Mouse (Mus musculus): ENCODE data around the gene Speer4d. TPM values are rescaled to one million over a fixed set of nuclear protein-coding genes. Genes with fewer than 3 reads are reported as not detected.
A peak's percentile ranks its signal among the peaks of the same experiment; 100 is the strongest.
"Not testable (repeated sequence)": the region's sequence is repeated elsewhere in the genome, so short reads cannot be mapped to it uniquely, and the experiment has no call there.

Speer4d gene
- polyA plus RNA-seq (2012; rRNA removed) (not detected in 2 replicates), polyA plus RNA-seq (2014; fragmentation: Nextera tagmentation; extraction: Ambion mirVana) (not detected in 2 replicates)

- H3K36me3 ChIP-seq (replicated peaks; ENCODE audit: control insufficient read depth, insufficient read depth, low read depth); H3K4me1 ChIP-seq (replicated peaks; ENCODE audit: control insufficient read depth in 2 of 2, insufficient read depth in 2 of 2, low read length in 1 of 2); H3K9ac ChIP-seq (replicated peaks); H3K27me3 ChIP-seq (ENCODE audit: control insufficient read depth, insufficient read depth, low read length); H3K27ac ChIP-seq; H3K9me3 ChIP-seq (ENCODE audit: control insufficient read depth, low read length); H3K4me3 ChIP-seq (ENCODE audit: insufficient read depth in 1 of 2, low read depth in 2 of 2, low read length in 2 of 2); ATAC-seq (ENCODE audit: insufficient read depth); DNase-seq (ENCODE audit: low read depth in 3 of 3, low spot score in 3 of 3); H3K4me2 ChIP-seq (ENCODE audit: low read depth): not testable (repeated sequence)
- 23% methylated on average over 1 of the region's 1 CpGs for WGBS (ENCODE audit: insufficient replicate concordance)
These were observed at the start of gene Speer4d for GRCm38 (mm10) chr5:15618764-15619163. Speer4d (plus strand) TSS chr5:15619064.

- H3K4me3 ChIP-seq (ENCODE audit: insufficient read depth in 1 of 2, low read depth in 2 of 2, low read length in 2 of 2); H3K9me3 ChIP-seq (ENCODE audit: control insufficient read depth, low read length); H3K9ac ChIP-seq (replicated peaks); H3K27ac ChIP-seq; ATAC-seq (ENCODE audit: insufficient read depth); H3K36me3 ChIP-seq (replicated peaks; ENCODE audit: control insufficient read depth, insufficient read depth, low read depth); H3K27me3 ChIP-seq (ENCODE audit: control insufficient read depth, insufficient read depth, low read length); H3K4me2 ChIP-seq (ENCODE audit: low read depth); H3K4me1 ChIP-seq (replicated peaks; ENCODE audit: control insufficient read depth in 2 of 2, insufficient read depth in 2 of 2, low read length in 1 of 2); DNase-seq (ENCODE audit: low read depth in 3 of 3, low spot score in 3 of 3): not testable (repeated sequence)
These were observed 45.1 kb upstream of the Speer4d start for GRCm38 (mm10) chr5:15573735-15574134.

GRCm38 (mm10) chr5:15577033-15577432 lies 41.8 kb upstream of the Speer4d start, which contains the start of gene Gm21083:
Gm21083 (plus strand) TSS chr5:15577333.
- WGBS (ENCODE audit: insufficient replicate concordance), result no CpG with 5 or more reads among the region's 1 CpGs
- H3K36me3 ChIP-seq (replicated peaks; ENCODE audit: control insufficient read depth, insufficient read depth, low read depth); H3K4me3 ChIP-seq (ENCODE audit: insufficient read depth in 1 of 2, low read depth in 2 of 2, low read length in 2 of 2); ATAC-seq (ENCODE audit: insufficient read depth); H3K27me3 ChIP-seq (ENCODE audit: control insufficient read depth, insufficient read depth, low read length); H3K9ac ChIP-seq (replicated peaks); H3K4me2 ChIP-seq (ENCODE audit: low read depth); DNase-seq (ENCODE audit: low read depth in 3 of 3, low spot score in 3 of 3); H3K27ac ChIP-seq; H3K9me3 ChIP-seq (ENCODE audit: control insufficient read depth, low read length); H3K4me1 ChIP-seq (replicated peaks; ENCODE audit: control insufficient read depth in 2 of 2, insufficient read depth in 2 of 2, low read length in 1 of 2): not testable (repeated sequence)

- not testable (repeated sequence) for DNase-seq (ENCODE audit: low read depth in 3 of 3, low spot score in 3 of 3); H3K9ac ChIP-seq (replicated peaks); ATAC-seq (ENCODE audit: insufficient read depth); H3K36me3 ChIP-seq (replicated peaks; ENCODE audit: control insufficient read depth, insufficient read depth, low read depth); H3K4me2 ChIP-seq (ENCODE audit: low read depth); H3K4me1 ChIP-seq (replicated peaks; ENCODE audit: control insufficient read depth in 2 of 2, insufficient read depth in 2 of 2, low read length in 1 of 2); H3K9me3 ChIP-seq (ENCODE audit: control insufficient read depth, low read length); H3K27me3 ChIP-seq (ENCODE audit: control insufficient read depth, insufficient read depth, low read length); H3K27ac ChIP-seq; H3K4me3 ChIP-seq (ENCODE audit: insufficient read depth in 1 of 2, low read depth in 2 of 2, low read length in 2 of 2)
- TF ChIP-seq CTCF (IDR thresholded peaks at IDR 0.05; ENCODE audit: low read depth), result peak; percentile 37; the same call in 1 of the 2 replicates
These were observed 32.5 kb upstream of the Speer4d start for GRCm38 (mm10) chr5:15586351-15586750.

- WGBS (ENCODE audit: insufficient replicate concordance), result 25% methylated on average over 6 of the region's 6 CpGs
- H3K27me3 ChIP-seq (ENCODE audit: control insufficient read depth, insufficient read depth, low read length); H3K9ac ChIP-seq (replicated peaks); DNase-seq (ENCODE audit: low read depth in 3 of 3, low spot score in 3 of 3); H3K36me3 ChIP-seq (replicated peaks; ENCODE audit: control insufficient read depth, insufficient read depth, low read depth); H3K4me2 ChIP-seq (ENCODE audit: low read depth); H3K4me1 ChIP-seq (replicated peaks; ENCODE audit: control insufficient read depth in 2 of 2, insufficient read depth in 2 of 2, low read length in 1 of 2); H3K27ac ChIP-seq; H3K9me3 ChIP-seq (ENCODE audit: control insufficient read depth, low read length); H3K4me3 ChIP-seq (ENCODE audit: insufficient read depth in 1 of 2, low read depth in 2 of 2, low read length in 2 of 2); ATAC-seq (ENCODE audit: insufficient read depth): not testable (repeated sequence)
- TF ChIP-seq CTCF (IDR thresholded peaks at IDR 0.05; ENCODE audit: low read depth), result peak; percentile 44; the same call in 1 of the 2 replicates
These were observed 30.6 kb upstream of the Speer4d start for GRCm38 (mm10) chr5:15588291-15588690.

GRCm38 (mm10) chr5:15590635-15591034 lies 28.2 kb upstream of the Speer4d start:
- not testable (repeated sequence) for H3K9ac ChIP-seq (replicated peaks); H3K4me2 ChIP-seq (ENCODE audit: low read depth); H3K27ac ChIP-seq; H3K4me3 ChIP-seq (ENCODE audit: insufficient read depth in 1 of 2, low read depth in 2 of 2, low read length in 2 of 2); DNase-seq (ENCODE audit: low read depth in 3 of 3, low spot score in 3 of 3); H3K4me1 ChIP-seq (replicated peaks; ENCODE audit: control insufficient read depth in 2 of 2, insufficient read depth in 2 of 2, low read length in 1 of 2); H3K27me3 ChIP-seq (ENCODE audit: control insufficient read depth, insufficient read depth, low read length); ATAC-seq (ENCODE audit: insufficient read depth); H3K36me3 ChIP-seq (replicated peaks; ENCODE audit: control insufficient read depth, insufficient read depth, low read depth); H3K9me3 ChIP-seq (ENCODE audit: control insufficient read depth, low read length)
- 31% methylated on average over 5 of the region's 5 CpGs for WGBS (ENCODE audit: insufficient replicate concordance)

- H3K36me3 ChIP-seq (replicated peaks; ENCODE audit: control insufficient read depth, insufficient read depth, low read depth); H3K9ac ChIP-seq (replicated peaks); H3K9me3 ChIP-seq (ENCODE audit: control insufficient read depth, low read length); H3K4me1 ChIP-seq (replicated peaks; ENCODE audit: control insufficient read depth in 2 of 2, insufficient read depth in 2 of 2, low read length in 1 of 2); DNase-seq (ENCODE audit: low read depth in 3 of 3, low spot score in 3 of 3); H3K27ac ChIP-seq; ATAC-seq (ENCODE audit: insufficient read depth); H3K4me3 ChIP-seq (ENCODE audit: insufficient read depth in 1 of 2, low read depth in 2 of 2, low read length in 2 of 2); H3K4me2 ChIP-seq (ENCODE audit: low read depth); H3K27me3 ChIP-seq (ENCODE audit: control insufficient read depth, insufficient read depth, low read length): not testable (repeated sequence)
- WGBS (ENCODE audit: insufficient replicate concordance), result 48% methylated on average over 2 of the region's 2 CpGs
These were observed 27.3 kb upstream of the Speer4d start for GRCm38 (mm10) chr5:15591577-15591976.

GRCm38 (mm10) chr5:15598831-15599230 lies 20.0 kb upstream of the Speer4d start:
- H3K4me3 ChIP-seq (ENCODE audit: insufficient read depth in 1 of 2, low read depth in 2 of 2, low read length in 2 of 2); DNase-seq (ENCODE audit: low read depth in 3 of 3, low spot score in 3 of 3); H3K9ac ChIP-seq (replicated peaks); H3K9me3 ChIP-seq (ENCODE audit: control insufficient read depth, low read length); H3K4me2 ChIP-seq (ENCODE audit: low read depth); H3K4me1 ChIP-seq (replicated peaks; ENCODE audit: control insufficient read depth in 2 of 2, insufficient read depth in 2 of 2, low read length in 1 of 2); ATAC-seq (ENCODE audit: insufficient read depth); H3K36me3 ChIP-seq (replicated peaks; ENCODE audit: control insufficient read depth, insufficient read depth, low read depth); H3K27me3 ChIP-seq (ENCODE audit: control insufficient read depth, insufficient read depth, low read length); H3K27ac ChIP-seq: not testable (repeated sequence)
